Mouse (Mus musculus) testis, postnatal 10 days (tissue): ENCODE data around the gene Pradc1.
A peak's percentile ranks its signal among the peaks of the same experiment; 100 is the strongest.

Experiments used
- DNase-seq: peaks from one replicate; pipeline ENCODE4 v3.0.0; 2021; ENCODE audit warnings: low spot score

The Pradc1 gene

DNA sequence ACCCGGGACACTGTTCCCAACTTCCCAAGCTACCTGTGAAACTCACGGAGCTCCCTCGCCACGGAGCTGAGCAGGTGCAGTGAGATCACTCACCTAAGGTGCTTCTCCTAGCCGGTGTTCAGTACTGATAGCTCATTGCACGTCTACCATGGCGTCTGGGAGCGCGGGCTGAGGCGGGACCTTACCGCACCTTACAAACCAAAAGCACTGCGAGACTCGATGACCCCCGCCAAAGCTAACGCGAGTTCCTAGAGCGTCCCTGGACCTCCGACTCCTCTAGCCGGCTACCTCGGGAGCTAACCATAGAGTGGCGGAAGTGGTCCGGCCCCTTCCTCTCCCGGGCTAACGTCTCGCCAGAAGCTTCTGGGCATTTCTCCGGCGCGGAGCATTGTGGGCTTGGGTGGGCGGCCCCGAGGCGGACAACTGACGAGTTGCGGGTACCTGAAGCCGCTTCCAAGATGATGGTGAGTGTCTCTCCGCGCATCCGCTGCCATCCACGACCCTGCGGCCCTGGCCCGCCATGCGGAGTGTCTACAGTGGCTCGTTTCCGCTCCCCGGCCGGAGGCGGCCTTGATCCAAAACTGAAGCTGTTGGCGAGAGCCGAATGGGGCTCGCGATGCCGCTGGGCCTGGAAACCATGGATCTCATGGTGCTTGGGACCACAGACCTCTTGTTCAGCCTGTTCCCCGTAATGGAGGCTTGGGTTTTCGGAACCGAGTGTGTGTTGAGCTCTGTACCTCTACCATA is at the start of gene Pradc1:
Pradc1 (minus strand) TSS at position 307 of the 747 bp plus-strand sequence.
- DNase-seq, result peak; percentile 94

GRCm38 (mm10) chr6:85500416-85500815 is 48.6 kb upstream of the Pradc1 start:
- no peak for DNase-seq

- DNase-seq, result peak; percentile 56
These were observed 46.4 kb upstream of the Pradc1 start for GRCm38 (mm10) chr6:85498147-85498546.

GRCm38 (mm10) chr6:85496976-85497375 is 45.2 kb upstream of the Pradc1 start:
- DNase-seq, result no peak

GRCm38 (mm10) chr6:85491606-85492005 is 39.8 kb upstream of the Pradc1 start:
- DNase-seq, result no peak

- no peak for DNase-seq
These were observed 38.5 kb upstream of the Pradc1 start for GRCm38 (mm10) chr6:85490252-85490651.

DNA sequence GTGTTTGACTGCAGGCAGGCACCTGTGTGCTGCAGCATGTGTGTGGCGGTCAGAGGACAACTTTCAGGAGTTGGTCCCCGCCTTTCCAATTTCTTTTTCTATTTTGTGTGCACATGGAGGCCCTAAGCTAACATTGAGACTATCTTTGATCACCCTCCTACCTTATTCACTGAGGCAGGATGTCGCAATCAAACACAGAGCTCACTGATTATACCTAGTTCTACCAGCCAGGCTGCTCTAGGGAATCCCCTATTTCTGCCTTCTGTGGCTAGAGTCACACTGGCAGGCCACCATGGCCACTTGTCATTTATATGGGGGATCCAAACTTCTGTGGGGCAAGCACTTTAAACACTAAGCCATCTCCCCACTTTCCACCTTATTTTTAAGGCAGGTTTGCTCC is 37.9 kb upstream of the Pradc1 start:
- DNase-seq, result no peak

- no peak for DNase-seq
These were observed 36.7 kb upstream of the Pradc1 start for GRCm38 (mm10) chr6:85488510-85488909.

DNA sequence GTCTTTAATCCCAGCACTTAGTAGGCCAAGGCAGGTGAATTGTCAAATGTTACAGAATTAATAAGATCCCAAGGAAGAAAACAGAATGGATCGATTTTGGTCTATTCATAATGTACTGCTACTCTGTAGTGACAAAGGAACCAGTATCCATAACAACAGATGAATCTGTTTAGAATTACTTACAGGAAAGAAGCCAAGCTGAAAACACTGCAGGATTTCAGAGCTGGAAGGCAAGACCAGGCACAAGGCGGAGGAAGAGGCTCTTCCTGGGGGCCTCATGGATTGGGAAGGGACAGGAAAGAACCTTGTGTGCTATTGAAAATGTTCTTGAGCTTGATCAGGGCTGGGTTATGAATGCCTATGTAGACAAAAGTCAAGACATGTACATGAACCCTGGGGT is 34.0 kb upstream of the Pradc1 start:
- no peak for DNase-seq

DNA sequence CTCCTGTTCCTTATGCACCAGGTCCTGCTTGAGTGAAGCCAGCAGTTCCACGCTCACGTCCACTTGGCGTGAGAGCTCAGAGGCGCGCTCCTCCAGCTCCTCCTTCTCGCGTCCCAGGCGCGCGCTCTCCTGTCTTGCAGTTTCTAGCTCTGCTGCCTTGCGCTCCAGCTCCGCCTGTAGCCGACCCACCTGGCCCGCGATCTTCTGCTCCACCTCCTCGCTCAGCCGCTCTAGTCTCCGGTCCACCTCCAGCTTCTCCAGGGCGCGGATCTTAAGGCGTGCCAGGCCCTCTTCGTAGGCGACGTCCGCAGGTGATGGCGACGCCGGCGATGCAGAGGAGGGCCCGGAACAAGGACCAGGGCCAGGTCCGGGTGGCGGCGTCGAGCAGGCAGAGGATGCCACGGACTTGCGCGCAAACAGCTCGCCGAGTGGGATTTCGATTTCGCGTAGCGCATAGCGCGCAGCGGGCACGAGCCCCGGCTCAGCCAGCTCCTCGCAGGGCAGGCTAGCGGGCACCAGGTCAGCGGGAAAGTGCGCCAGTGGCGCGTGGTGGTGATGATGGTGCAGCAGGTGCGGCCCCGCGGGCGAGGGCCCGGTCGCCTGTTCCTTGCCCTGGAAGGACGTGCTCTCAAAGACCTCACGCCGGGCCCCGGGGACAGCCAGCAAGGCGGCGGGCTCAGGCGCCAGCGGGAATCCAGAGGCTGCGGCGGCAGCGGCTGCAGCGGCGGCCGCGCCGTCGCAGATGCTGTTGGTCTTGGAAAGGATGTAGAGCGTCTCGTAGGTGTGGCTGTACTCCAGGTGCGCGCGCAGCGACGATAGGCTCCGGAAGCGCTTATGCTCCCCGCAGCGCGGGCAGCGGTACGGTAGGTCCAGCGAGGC is 32.3 kb upstream of the Pradc1 start:
- DNase-seq, result no peak

DNA sequence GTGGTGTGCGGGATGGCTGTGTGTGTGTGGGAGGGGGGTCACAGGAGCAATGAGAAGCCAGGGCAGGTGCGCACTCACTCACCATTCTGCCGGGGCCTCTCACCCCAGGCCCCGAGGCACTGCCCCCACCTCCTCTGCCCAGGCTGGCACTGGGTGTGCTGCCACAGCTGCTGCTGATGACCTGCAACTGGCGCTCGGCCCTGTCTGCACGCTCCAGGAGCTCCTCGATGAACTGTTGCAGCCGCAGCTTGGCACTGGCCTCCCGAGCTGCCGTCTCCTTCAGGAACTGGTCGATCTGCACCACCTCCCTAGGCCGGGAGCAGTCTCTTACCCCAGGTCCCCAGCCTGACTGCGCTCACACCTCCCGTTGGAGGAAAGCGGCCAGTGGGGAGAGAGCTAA is 28.9 kb upstream of the Pradc1 start:
- DNase-seq, result no peak

DNA sequence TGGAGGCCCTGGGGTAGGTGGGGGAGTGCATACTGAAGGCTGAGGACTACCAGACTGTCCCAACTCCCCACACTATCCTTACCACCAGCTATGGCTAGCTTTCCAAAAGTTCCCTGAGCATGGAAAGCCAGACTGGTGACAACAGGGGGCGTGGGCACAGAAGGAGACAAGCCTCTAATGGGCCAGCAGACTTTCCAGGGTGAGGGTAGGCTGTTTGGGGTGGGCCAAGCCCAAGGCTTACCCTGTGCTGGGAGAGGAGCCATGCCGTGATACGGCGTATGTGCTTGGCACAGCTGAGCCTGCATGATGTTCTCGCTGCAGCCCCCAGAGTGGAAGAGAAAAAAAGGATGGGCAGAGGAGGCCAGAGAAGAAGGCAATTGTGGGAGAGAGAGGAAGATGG is 28.2 kb upstream of the Pradc1 start:
- DNase-seq, result no peak

DNA sequence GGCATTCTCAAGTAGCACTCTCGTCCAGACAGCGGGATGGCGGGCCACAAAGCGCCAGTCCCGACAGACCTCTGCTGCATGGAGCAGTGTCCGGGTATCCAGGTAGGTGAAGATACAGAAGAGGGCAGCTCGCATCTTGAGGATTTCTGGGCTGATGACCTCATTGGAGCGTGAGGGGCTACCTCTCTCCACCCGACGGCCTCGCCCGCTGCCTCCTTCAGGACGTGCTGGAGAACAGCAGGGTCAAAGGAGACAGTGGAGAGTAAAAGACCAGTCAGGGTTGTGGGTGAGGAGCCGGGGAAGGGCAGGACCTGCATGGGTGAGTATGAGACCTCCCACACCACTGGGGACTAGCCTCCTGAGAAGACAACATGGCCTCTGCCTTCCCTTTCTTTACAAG is 26.6 kb upstream of the Pradc1 start:
- no peak for DNase-seq

DNA sequence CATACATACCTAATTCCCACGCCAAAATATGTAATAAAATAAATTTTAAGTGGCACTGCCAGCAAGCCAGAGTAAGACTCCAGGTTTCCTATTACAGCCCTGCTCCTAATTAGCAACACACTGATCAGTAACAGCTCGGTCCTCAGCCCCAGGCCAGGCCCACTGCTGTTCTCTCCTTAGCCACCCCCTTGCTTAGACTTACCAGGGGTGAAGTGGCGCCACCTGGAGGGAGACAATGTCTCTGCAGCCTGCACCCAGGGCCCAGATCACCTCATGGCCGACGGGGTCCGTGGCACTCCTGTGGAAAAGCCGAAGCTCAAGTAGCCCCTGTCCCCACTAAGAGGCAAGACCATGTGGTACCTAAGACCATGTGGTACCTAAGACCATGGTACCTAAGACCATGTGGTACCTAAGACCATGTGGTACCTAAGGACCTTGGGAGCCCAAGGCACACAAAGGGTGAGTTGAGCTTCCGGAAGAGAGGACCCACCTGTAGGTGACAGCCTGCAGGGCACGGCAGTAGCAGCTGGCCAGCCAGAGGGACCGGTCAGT is 25.7 kb upstream of the Pradc1 start:
- DNase-seq, result peak; percentile 67

DNA sequence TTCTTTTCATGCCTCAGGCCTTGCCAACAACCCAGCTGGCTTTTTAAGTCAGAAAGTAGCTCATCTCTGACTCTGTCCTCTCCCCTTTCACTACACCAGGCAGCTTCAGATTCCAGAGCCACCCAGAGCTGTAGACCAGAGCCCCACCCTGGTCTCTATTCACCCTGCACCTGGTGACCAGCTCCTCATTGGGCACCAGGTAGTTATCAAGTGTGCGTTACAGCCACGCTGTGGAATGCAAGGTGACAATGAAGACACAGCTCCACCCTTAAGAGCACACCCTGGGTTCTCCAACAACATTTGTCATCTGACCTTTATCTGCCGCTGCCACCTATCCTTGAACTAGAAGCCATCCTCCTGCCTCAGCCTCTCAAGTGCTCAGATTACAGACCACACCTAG is 23.8 kb upstream of the Pradc1 start:
- DNase-seq, result no peak

DNA sequence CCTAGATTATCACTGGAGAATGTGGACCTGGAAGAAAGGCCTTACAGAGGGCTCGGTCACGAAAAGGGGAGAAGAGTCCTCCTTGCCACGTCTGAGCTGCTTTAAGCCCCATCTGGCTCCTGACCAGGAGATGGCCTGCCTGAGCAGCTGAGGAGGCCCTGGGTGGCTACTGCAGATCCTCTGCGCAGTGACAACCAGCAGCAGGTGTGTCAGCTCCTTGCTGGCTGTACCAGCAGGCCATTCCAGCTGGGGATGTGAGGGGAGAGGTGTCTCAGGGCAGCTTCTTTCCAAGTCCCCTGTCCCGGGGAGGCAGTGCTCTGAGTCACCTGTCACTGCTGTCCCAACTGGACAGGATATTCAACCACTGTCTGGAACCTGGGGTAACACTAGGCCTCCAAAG is 20.8 kb upstream of the Pradc1 start:
- DNase-seq, result no peak

- DNase-seq, result no peak
These were observed 20.2 kb upstream of the Pradc1 start for GRCm38 (mm10) chr6:85471962-85472361.

DNA sequence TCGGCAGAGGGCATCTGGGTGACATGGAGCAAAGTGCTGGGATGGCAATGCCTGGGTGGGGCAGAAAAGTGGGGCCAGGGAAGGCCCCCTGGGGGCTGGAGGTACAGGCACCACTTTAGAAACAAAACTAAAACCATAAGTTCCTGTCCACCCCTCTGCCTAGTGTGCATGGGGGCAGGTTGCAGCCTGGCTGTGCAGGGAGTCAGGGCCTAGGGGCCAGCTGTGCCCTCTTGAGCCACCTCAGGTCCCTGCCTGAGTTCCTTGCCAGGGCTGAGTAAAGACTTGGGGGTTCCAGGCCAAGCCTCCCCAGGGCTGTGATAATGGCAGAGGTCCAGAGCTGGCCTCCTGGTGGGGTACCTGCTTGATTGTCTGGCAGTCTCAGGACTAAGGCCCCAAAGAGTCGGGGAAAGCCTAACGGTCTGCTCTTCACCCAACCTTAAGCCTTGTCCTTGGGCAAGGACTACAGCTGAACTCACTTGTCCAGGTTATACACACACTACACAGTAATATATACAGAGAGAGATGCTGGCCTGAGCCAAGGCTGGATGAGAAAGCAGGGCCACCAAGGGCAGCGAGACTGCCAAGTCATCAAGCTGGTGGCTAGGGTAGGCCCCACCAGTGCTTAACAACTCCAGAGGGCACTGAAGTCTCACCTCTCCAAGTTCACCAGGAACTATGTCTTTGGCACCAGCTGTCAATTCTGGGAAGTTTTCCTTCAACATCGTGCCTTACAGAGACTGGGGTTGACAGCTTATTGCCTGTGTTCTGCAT is 18.1 kb upstream of the Pradc1 start:
- no peak for DNase-seq

GRCm38 (mm10) chr6:85465381-85465780 is 13.6 kb upstream of the Pradc1 start:
- no peak for DNase-seq

GRCm38 (mm10) chr6:85459621-85460020 is 7.9 kb upstream of the Pradc1 start:
- DNase-seq, result no peak

GRCm38 (mm10) chr6:85452816-85453215 is 1.0 kb upstream of the Pradc1 start:
- no peak for DNase-seq

GRCm38 (mm10) chr6:85452411-85452665 is 568 bp upstream of the Pradc1 start:
- DNase-seq, result no peak
